Mouse (Mus musculus) left cerebral cortex, postnatal 10 days (tissue): ENCODE measurements around the gene Itga8. TPM values are rescaled to one million over a fixed set of nuclear protein-coding genes. Genes with fewer than 3 reads are reported as not detected.

Experiments
- DNase-seq, 2 experiments: peaks; one replicate each; pipeline ENCODE4 v3.0.0; 2021 to 2022; ENCODE audit warnings: low spot score in 2 of 2, mixed read lengths in 1 of 2; ENCODE audit errors: extremely low spot score in 1 of 2
- intact Hi-C: fragments of 180-260 bp; cut with DNase I; formaldehyde crosslinking; loops from one replicate; pipeline ENCODE4 v1.15.1; 2025
- total RNA-seq, 2 experiments: library from RNA; stranded (reverse); gene quantifications; 2 replicates each; pipeline ENCODE4 v1.2.3; 2021

The Itga8 gene
- total RNA-seq, 2 experiments from 2014 or later = 5.1 to 5.4 TPM

- intact Hi-C loops = no loop called here
- no peak for DNase-seq
Measured at GRCm38 (mm10) chr2:12212662-12213463, 88.9 kb downstream of the Itga8 start.

GRCm38 (mm10) chr2:12208142-12208541 is 93.6 kb downstream of the Itga8 start:
- intact Hi-C loops = no loop called here
- no peak for DNase-seq

- DNase-seq = no peak
- intact Hi-C loops = no loop called here
Measured at GRCm38 (mm10) chr2:12206353-12206752, 95.4 kb downstream of the Itga8 start.

- intact Hi-C loops = no loop called here
Measured at GRCm38 (mm10) chr2:12205875-12206274, 95.8 kb downstream of the Itga8 start.

GRCm38 (mm10) chr2:12203231-12203630 is 98.5 kb downstream of the Itga8 start:
- DNase-seq = no peak
- intact Hi-C loops = no loop called here

More at GRCm38 (mm10) chr2:12205875-12206274, 95.8 kb downstream of the Itga8 start:
- no peak for DNase-seq

- intact Hi-C loops = no loop called here
- no peak for DNase-seq
Measured at GRCm38 (mm10) chr2:12198699-12199098, 103.0 kb downstream of the Itga8 start.

- intact Hi-C loops = no loop called here
- no peak for DNase-seq
Measured at GRCm38 (mm10) chr2:12198214-12198613, 103.5 kb downstream of the Itga8 start.

- intact Hi-C loops = no loop called here
- no peak for DNase-seq
Measured at GRCm38 (mm10) chr2:12197711-12198110, 104.0 kb downstream of the Itga8 start.

GRCm38 (mm10) chr2:12189026-12189425 is 112.7 kb downstream of the Itga8 start:
- intact Hi-C loops = no loop called here
- DNase-seq = no peak

GRCm38 (mm10) chr2:12187646-12188045 is 114.1 kb downstream of the Itga8 start:
- intact Hi-C loops = no loop called here
- peak in 1 of 2 experiments; percentile 7 for DNase-seq

- DNase-seq = no peak
- intact Hi-C loops = no loop called here
Measured at GRCm38 (mm10) chr2:12182402-12182948, 119.2 kb downstream of the Itga8 start.

- intact Hi-C loops = no loop called here
- DNase-seq = no peak
Measured at GRCm38 (mm10) chr2:12180635-12181034, 121.1 kb downstream of the Itga8 start.

- DNase-seq = no peak
- intact Hi-C loops = no loop called here
Measured at GRCm38 (mm10) chr2:12174722-12175427, 126.8 kb downstream of the Itga8 start.

- intact Hi-C loops = no loop called here
Measured at GRCm38 (mm10) chr2:12170221-12170620, 131.5 kb downstream of the Itga8 start.

GRCm38 (mm10) chr2:12160486-12160885 is 141.2 kb downstream of the Itga8 start:
- intact Hi-C loops = no loop called here
- no peak for DNase-seq

More at GRCm38 (mm10) chr2:12170221-12170620, 131.5 kb downstream of the Itga8 start:
- no peak for DNase-seq

- intact Hi-C loops = no loop called here
- no peak for DNase-seq
Measured at GRCm38 (mm10) chr2:12157001-12157400, 144.7 kb downstream of the Itga8 start.

GRCm38 (mm10) chr2:12156401-12156800 is 145.3 kb downstream of the Itga8 start:
- no peak for DNase-seq
- intact Hi-C loops = no loop called here

GRCm38 (mm10) chr2:12154676-12155075 is 147.0 kb downstream of the Itga8 start:
- intact Hi-C loops = no loop called here
- no peak for DNase-seq

- DNase-seq = no peak
- intact Hi-C loops = no loop called here
Measured at GRCm38 (mm10) chr2:12153551-12153950, 148.2 kb downstream of the Itga8 start.

- intact Hi-C loops = no loop called here
- no peak for DNase-seq
Measured at GRCm38 (mm10) chr2:12147902-12148301, 153.8 kb downstream of the Itga8 start.
